Mouse (Mus musculus) kidney, embryonic 16.5 days (tissue): ENCODE data around the gene Nup88. TPM values are rescaled to one million over a fixed set of nuclear protein-coding genes. Genes with fewer than 3 reads are reported as not detected.

Experiments
- ATAC-seq: fragments of 200-750 bp; cut with Nextera tagmentation; 2 replicates; pipeline ENCODE4 v1.8.0; 2017; ENCODE audit warnings: moderate TSS enrichment; ENCODE audit not compliant: low FRiP score, low TSS enrichment
- H3K27ac ChIP-seq: fragments of 300-500 bp; sonication (generic); 2 replicates; pipeline ENCODE4 v1.5.1; 2014; ENCODE audit warnings: low read length
- H3K27me3 ChIP-seq: fragments of 300-500 bp; sonication (generic); 2 replicates; pipeline ENCODE4 v1.6.1; 2014; ENCODE audit warnings: low read length, control low read depth, mixed read lengths; ENCODE audit not compliant: insufficient read depth
- H3K36me3 ChIP-seq: fragments of 300-500 bp; sonication (generic); 2 replicates; pipeline ENCODE4 v1.6.1; 2014; ENCODE audit warnings: low read length, control low read depth, mixed read lengths; ENCODE audit not compliant: insufficient read depth
- H3K4me1 ChIP-seq: fragments of 300-500 bp; sonication (generic); 2 replicates; pipeline ENCODE4 v1.6.1; 2014; ENCODE audit warnings: low read length, control low read depth, mixed read lengths; ENCODE audit not compliant: insufficient read depth
- H3K4me2 ChIP-seq: fragments of 300-500 bp; sonication (generic); replicated peaks from 2 replicates; pipeline ENCODE4 v1.6.1; 2014; ENCODE audit warnings: low read depth, low read length
- H3K4me3 ChIP-seq: fragments of 300-500 bp; sonication (generic); 2 replicates; pipeline ENCODE4 v1.5.1; 2014; ENCODE audit warnings: mild to moderate bottlenecking, low read length
- H3K9ac ChIP-seq: fragments of 300-500 bp; sonication (generic); replicated peaks from 2 replicates; pipeline ENCODE4 v1.6.1; 2014; ENCODE audit warnings: low read length
- H3K9me3 ChIP-seq: fragments of 300-500 bp; sonication (generic); 2 replicates; pipeline ENCODE4 v1.6.1; 2016; ENCODE audit warnings: low read length, control low read depth
- WGBS: fragments of 180-500 bp; shearing (Covaris S2); extraction: QIAGEN DNeasy Blood & Tissue Kit; methylation state at CpG from one replicate; pipeline ENCODE4 v1.1.7; 2014; 5-methylcytosine and 5-hydroxymethylcytosine counted together
- polyA plus RNA-seq: library from polyadenylated mRNA; unstranded; fragments of >200 nt; fragmentation: Nextera tagmentation; extraction: Ambion mirVana; gene quantifications from 2 replicates; pipeline ENCODE4 v1.2.1, GENCODE M21; 2015

Nup88 gene
- polyA plus RNA-seq, 1 experiment from 2014 or later, result 136 TPM

GRCm38 (mm10) chr11:71003611-71004315 is 34.0 kb upstream of the Nup88 start:
- Histone ChIP-seq H3K4me1 (peaks cover 15% of the 10 kb centered on the region), H3K9ac (peak overlapping the region; percentile 82), H3K4me3 (peak overlapping the region; percentile 97), H3K27me3 (no peaks in the 10 kb centered on the region), H3K4me2 (peak overlapping the region; percentile 87), H3K36me3 (peaks cover 14% of the 10 kb centered on the region), H3K27ac (peak overlapping the region; percentile 84), H3K9me3 (no peaks in the 10 kb centered on the region)
- ATAC-seq, result peak; percentile 90
- WGBS, result under 1% methylated on average over 47 of the region's 49 CpGs

GRCm38 (mm10) chr11:71001167-71001566 is 31.4 kb upstream of the Nup88 start:
- no peak overlapping the region for H3K4me2 ChIP-seq
- no peak for ATAC-seq
- H3K27ac ChIP-seq, result no peak overlapping the region
- H3K27me3 ChIP-seq, result no peaks in the 10 kb centered on the region
- H3K4me3 ChIP-seq, result no peak overlapping the region
- WGBS, result 84% methylated on average over 4 of the region's 4 CpGs
- no peak overlapping the region for H3K9ac ChIP-seq
- H3K9me3 ChIP-seq, result no peaks in the 10 kb centered on the region
- H3K36me3 ChIP-seq, result peaks cover 23% of the 10 kb centered on the region
- H3K4me1 ChIP-seq, result peaks cover 15% of the 10 kb centered on the region

GRCm38 (mm10) chr11:70982557-70983228 is 12.9 kb upstream of the Nup88 start, which contains the start of gene C1qbp:
TSS of gene C1qbp (minus strand) at chr11:70983026.
- Histone ChIP-seq H3K4me1 (peaks cover 11% of the 10 kb centered on the region), H3K4me3 (peak within 1 kb of the TSS; percentile 98), H3K27me3 (no peaks in the 10 kb centered on the region), H3K9ac (peak within 1 kb of the TSS; percentile 96), H3K27ac (peak within 1 kb of the TSS; percentile 67; the same call in 1 of the 2 replicates), H3K9me3 (no peaks in the 10 kb centered on the region), H3K36me3 (peaks cover 56% of the 10 kb centered on the region), H3K4me2 (peak within 1 kb of the TSS; percentile 69)
- ATAC-seq, result peak; percentile 97
- under 1% methylated on average over 58 of the region's 64 CpGs for WGBS

- Histone ChIP-seq H3K9ac (peak overlapping the region; percentile 96), H3K4me2 (peak overlapping the region; percentile 69), H3K27ac (no peak overlapping the region), H3K4me3 (peak overlapping the region; percentile 98), H3K36me3 (peaks cover 56% of the 10 kb centered on the region), H3K4me1 (peaks cover 11% of the 10 kb centered on the region), H3K9me3 (no peaks in the 10 kb centered on the region), H3K27me3 (no peaks in the 10 kb centered on the region)
- ATAC-seq, result no peak
- 4% methylated on average over 12 of the region's 12 CpGs for WGBS
Measured at GRCm38 (mm10) chr11:70982030-70982429, 12.3 kb upstream of the Nup88 start.

- ATAC-seq, result no peak
- no peak overlapping the region for H3K9ac ChIP-seq
- WGBS, result 92% methylated on average over 14 of the region's 14 CpGs
Measured at GRCm38 (mm10) chr11:70980751-70981510, 11.2 kb upstream of the Nup88 start.

GRCm38 (mm10) chr11:70980232-70980631 is 10.5 kb upstream of the Nup88 start:
- H3K4me1 ChIP-seq, result peaks cover 11% of the 10 kb centered on the region
- 89% methylated on average over 6 of the region's 6 CpGs for WGBS
- no peak overlapping the region for H3K4me3 ChIP-seq
- no peaks in the 10 kb centered on the region for H3K27me3 ChIP-seq
- no peak overlapping the region for H3K9ac ChIP-seq
- H3K4me2 ChIP-seq, result no peak overlapping the region
- no peak overlapping the region for H3K27ac ChIP-seq
- no peak for ATAC-seq
- no peaks in the 10 kb centered on the region for H3K9me3 ChIP-seq
- peaks cover 59% of the 10 kb centered on the region for H3K36me3 ChIP-seq

More at GRCm38 (mm10) chr11:70980751-70981510, 11.2 kb upstream of the Nup88 start:
- Histone ChIP-seq H3K4me3 (no peak overlapping the region), H3K27me3 (no peaks in the 10 kb centered on the region), H3K9me3 (no peaks in the 10 kb centered on the region), H3K4me2 (peak overlapping the region; percentile 69), H3K4me1 (peaks cover 11% of the 10 kb centered on the region), H3K36me3 (peaks cover 56% of the 10 kb centered on the region), H3K27ac (no peak overlapping the region)

GRCm38 (mm10) chr11:70977293-70977692 is 7.5 kb upstream of the Nup88 start:
- no peak overlapping the region for H3K27ac ChIP-seq
- no peak overlapping the region for H3K9ac ChIP-seq
- H3K4me3 ChIP-seq, result no peak overlapping the region
- no peak for ATAC-seq
- no peaks in the 10 kb centered on the region for H3K27me3 ChIP-seq
- WGBS, result 89% methylated on average over 6 of the region's 6 CpGs
- peaks cover 60% of the 10 kb centered on the region for H3K36me3 ChIP-seq
- no peak overlapping the region for H3K4me2 ChIP-seq
- H3K4me1 ChIP-seq, result peaks cover 11% of the 10 kb centered on the region
- no peaks in the 10 kb centered on the region for H3K9me3 ChIP-seq

- Histone ChIP-seq H3K36me3 (peaks cover 50% of the 10 kb centered on the region), H3K4me2 (no peak overlapping the region), H3K9ac (no peak overlapping the region), H3K27me3 (no peaks in the 10 kb centered on the region), H3K4me1 (peaks cover 5% of the 10 kb centered on the region; the same call in 1 of the 2 replicates), H3K4me3 (no peak overlapping the region), H3K27ac (no peak overlapping the region), H3K9me3 (no peaks in the 10 kb centered on the region)
- 76% methylated on average over 2 of the region's 2 CpGs for WGBS
- ATAC-seq, result no peak
Measured at GRCm38 (mm10) chr11:70975193-70975592, 5.4 kb upstream of the Nup88 start.

- peaks cover 7% of the 10 kb centered on the region; the same call in 1 of the 2 replicates for H3K4me1 ChIP-seq
- no peak overlapping the region for H3K9ac ChIP-seq
- no peak overlapping the region for H3K4me2 ChIP-seq
- no peak for ATAC-seq
- H3K36me3 ChIP-seq, result peaks cover 39% of the 10 kb centered on the region
- H3K27me3 ChIP-seq, result no peaks in the 10 kb centered on the region
- H3K9me3 ChIP-seq, result no peaks in the 10 kb centered on the region
- 71% methylated on average over 4 of the region's 4 CpGs for WGBS
- no peak overlapping the region for H3K27ac ChIP-seq
- no peak overlapping the region for H3K4me3 ChIP-seq
Measured at GRCm38 (mm10) chr11:70973947-70974346, 4.2 kb upstream of the Nup88 start.
